Comparison of ENCODE assay signal across 8 mouse cellular contexts in the genomic region with DNA sequence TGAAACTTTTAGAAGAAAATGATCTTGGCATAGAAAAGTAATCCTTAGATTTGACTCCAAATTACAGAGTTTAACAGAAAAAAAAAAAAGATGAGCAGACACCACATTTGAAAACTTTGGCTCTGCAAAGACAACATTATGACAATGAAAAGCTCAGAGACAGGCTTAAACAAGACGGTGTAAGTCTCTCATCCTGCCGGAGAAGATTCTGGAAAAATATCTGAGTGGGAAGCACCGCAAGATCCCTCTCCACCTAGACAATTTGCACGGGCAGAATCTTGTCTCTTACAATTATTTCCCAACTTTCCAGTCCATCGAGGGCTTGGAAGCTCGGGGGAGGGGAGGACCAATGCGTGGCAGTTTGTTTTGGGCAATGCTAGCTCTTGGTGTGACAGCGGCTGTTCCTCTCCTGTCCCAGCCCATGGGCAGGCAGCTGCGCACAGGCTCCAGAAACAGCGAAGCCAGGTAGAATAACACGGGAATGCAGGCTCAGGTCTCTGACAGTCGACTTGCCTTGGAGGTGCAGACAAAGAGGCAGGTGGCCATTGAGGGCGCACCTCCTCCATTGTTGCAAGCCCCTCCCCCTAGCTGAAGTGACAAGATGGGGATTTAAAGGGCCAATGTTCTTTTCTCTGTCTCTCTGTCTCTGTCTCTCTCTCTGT. TPM values are rescaled to one million over a fixed set of nuclear protein-coding genes. Genes with fewer than 3 reads are reported as not detected.
DNase-seq lines count a peak whose midpoint lies in the region; ATAC-seq and TF ChIP-seq lines count a peak whose summit lies in the region.
"Had no signal": no experiment of that assay in that cellular context is flagged by ENCODE, and none has a peak within 500 bp of the region (broad histone marks: within the 10 kb centered on the region; RNA-seq: fewer than 3 reads in every experiment).

No protein-coding gene starts in this region.

- peak overlapping the region; percentile 80 for H3K4me2 ChIP-seq in intestine, postnatal 0 days (replicated peaks; ENCODE audit: low read depth)
- H3K4me2 ChIP-seq in midbrain, embryonic 12.5 days (replicated peaks): peak overlapping the region; percentile 72

- no peaks in the 10 kb centered on the region for H3K9me3 ChIP-seq in intestine, postnatal 0 days (ENCODE audit: control insufficient read depth)
- no peaks in the 10 kb centered on the region for H3K9me3 ChIP-seq in limb, embryonic 10.5 days (replicated peaks)
- 0 out of 2 replicates have a peak, but pooled peaks cover 4% of the 10 kb centered on the region for H3K9me3 ChIP-seq in midbrain, embryonic 12.5 days

- H3K27me3 ChIP-seq in intestine, postnatal 0 days (replicated peaks; ENCODE audit: control insufficient read depth, insufficient read depth, low read length): no peaks in the 10 kb centered on the region
- no peaks in the 10 kb centered on the region for H3K27me3 ChIP-seq in limb, embryonic 10.5 days (ENCODE audit: low read depth, poor library complexity, severe bottlenecking)
- H3K27me3 ChIP-seq in midbrain, embryonic 12.5 days: no peaks in the 10 kb centered on the region
- no peaks in the 10 kb centered on the region for H3K27me3 ChIP-seq in splenic B cell, adult 2 months (ENCODE audit: control insufficient read depth, insufficient read depth, low read length, poor library complexity, severe bottlenecking)

- H3K4me3 ChIP-seq in intestine, postnatal 0 days (ENCODE audit: low read depth, low read length): peak overlapping the region; percentile 48
- H3K4me3 ChIP-seq in limb, embryonic 10.5 days: peak overlapping the region; percentile 64
- peak overlapping the region; percentile 51 for H3K4me3 ChIP-seq in midbrain, embryonic 12.5 days

- H3K9ac ChIP-seq in intestine, postnatal 0 days (ENCODE audit: low read depth, low read length): no peak overlapping the region
- peak overlapping the region; percentile 82 for H3K9ac ChIP-seq in midbrain, embryonic 12.5 days (replicated peaks)

- ATAC-seq in intestine, postnatal 0 days: 0 out of 2 replicates have a peak, but pooled peaks have one; percentile 38
- ATAC-seq in midbrain, embryonic 12.5 days (ENCODE audit: low FRiP score, low read depth): peak; percentile 74

- H3K36me3 ChIP-seq in intestine, postnatal 0 days (ENCODE audit: control insufficient read depth, insufficient read depth): no peaks in the 10 kb centered on the region
- H3K36me3 ChIP-seq in limb, embryonic 10.5 days: no peaks in the 10 kb centered on the region
- no peaks in the 10 kb centered on the region for H3K36me3 ChIP-seq in midbrain, embryonic 12.5 days
- no peaks in the 10 kb centered on the region for H3K36me3 ChIP-seq in splenic B cell, adult 2 months (ENCODE audit: control insufficient read depth, insufficient read depth, low read length, poor library complexity, severe bottlenecking)

- DNase-seq in adrenal gland, postnatal 14 days: peak; percentile 77
- DNase-seq in cerebellum, postnatal 25 days: peak; percentile 82
- peak; percentile 32 for DNase-seq in gastrocnemius, postnatal 25 days
- peak; percentile 77 for DNase-seq in limb, embryonic 10.5 days (ENCODE audit: low spot score)
- DNase-seq in splenic B cell, adult 2 months (ENCODE audit: low read depth, low spot score): peak; percentile 26

- H3K4me1 ChIP-seq in intestine, postnatal 0 days (replicated peaks; ENCODE audit: control insufficient read depth, insufficient read depth, low read length): no peaks in the 10 kb centered on the region
- H3K4me1 ChIP-seq in limb, embryonic 10.5 days: peaks cover 11% of the 10 kb centered on the region
- H3K4me1 ChIP-seq in midbrain, embryonic 12.5 days: peaks cover 12% of the 10 kb centered on the region

- TF ChIP-seq CTCF in intestine, postnatal 0 days (IDR thresholded peaks at IDR 0.05; ENCODE audit: low read depth): peak; percentile 45

- peak overlapping the region; percentile 21; the same call in 1 of the 2 replicates for H3K27ac ChIP-seq in intestine, postnatal 0 days (ENCODE audit: low read depth, low read length)
- H3K27ac ChIP-seq in limb, embryonic 10.5 days: peak overlapping the region; percentile 95
- peak overlapping the region; percentile 90 for H3K27ac ChIP-seq in midbrain, embryonic 12.5 days (replicated peaks)
- H3K27ac ChIP-seq: macrophage had no signal

- 3% methylated on average over 13 of the region's 13 CpGs for WGBS in intestine, postnatal 0 days
- 9% methylated on average over 13 of the region's 13 CpGs for WGBS in limb, embryonic 10.5 days
- WGBS in midbrain, embryonic 12.5 days: 5% methylated on average over 13 of the region's 13 CpGs

RNA-seq across cellular contexts. Expression of gene Kmt5b, which starts 23.2 kb away (rescaled TPM):
- total RNA-seq in adrenal gland, postnatal 14 days (2021): 63.2 and 63.9 TPM in 2 replicates
- total RNA-seq in gastrocnemius, postnatal 25 days (2021): 10 to 100 TPM; 19.1 to 20.2 TPM
- 10.4 and 11.0 TPM in 2 replicates for polyA plus RNA-seq in intestine, postnatal 0 days (2015; fragmentation: Nextera tagmentation; extraction: Ambion mirVana)
- polyA plus RNA-seq in limb, embryonic 10.5 days (2016; fragmentation: Nextera tagmentation; extraction: Ambion mirVana): 21.4 and 29.2 TPM in 2 replicates
- 61.3 and 65.9 TPM in 2 replicates for polyA plus RNA-seq in midbrain, embryonic 12.5 days (2016; fragmentation: Nextera tagmentation; extraction: Ambion mirVana)

RNA-seq across cellular contexts. Expression of gene 1810055G02Rik, which starts 35.9 kb away (rescaled TPM):
- total RNA-seq in adrenal gland, postnatal 14 days (2021): 29.2 and 33.7 TPM in 2 replicates
- total RNA-seq in gastrocnemius, postnatal 25 days (2021): 10 to 100 TPM; 10.8 to 12.6 TPM
- polyA plus RNA-seq in intestine, postnatal 0 days (2015; fragmentation: Nextera tagmentation; extraction: Ambion mirVana): 215 and 238 TPM in 2 replicates
- 43.8 and 47.2 TPM in 2 replicates for polyA plus RNA-seq in limb, embryonic 10.5 days (2016; fragmentation: Nextera tagmentation; extraction: Ambion mirVana)
- polyA plus RNA-seq in midbrain, embryonic 12.5 days (2016; fragmentation: Nextera tagmentation; extraction: Ambion mirVana): 31.9 and 35.1 TPM in 2 replicates

RNA-seq across cellular contexts. Expression of gene Lrp5, which starts 57.6 kb away (rescaled TPM):
- total RNA-seq in adrenal gland, postnatal 14 days (2021): 96.5 and 97.9 TPM in 2 replicates
- 10 to 100 TPM; 24.6 to 28.2 TPM for total RNA-seq in gastrocnemius, postnatal 25 days (2021)
- polyA plus RNA-seq in intestine, postnatal 0 days (2015; fragmentation: Nextera tagmentation; extraction: Ambion mirVana): 2.8 and 3.2 TPM in 2 replicates
- polyA plus RNA-seq in limb, embryonic 10.5 days (2016; fragmentation: Nextera tagmentation; extraction: Ambion mirVana): 6.6 and 8.2 TPM in 2 replicates
- polyA plus RNA-seq in midbrain, embryonic 12.5 days (2016; fragmentation: Nextera tagmentation; extraction: Ambion mirVana): 3.0 and 3.2 TPM in 2 replicates

Comparison
In these comparisons a context has a peak if more than half of its experiments do, and no peak if none do; other contexts are left out.
1. Peak in every context shown above with its lines: DNase-seq, ATAC-seq, H3K4me3 ChIP-seq and H3K27ac ChIP-seq.
2. DNase-seq: peak in every context shown above with its lines; median percentile 82 in cerebellum, postnatal 25 days; 77 in adrenal gland, postnatal 14 days; 77 in limb, embryonic 10.5 days; 32 in gastrocnemius, postnatal 25 days; 26 in splenic B cell, adult 2 months.
3. H3K27ac ChIP-seq: peak in every context shown above with its lines; median percentile 95 in limb, embryonic 10.5 days; 90 in midbrain, embryonic 12.5 days; 21 in intestine, postnatal 0 days.